Mouse (Mus musculus): ENCODE measurements around the gene Crybb2.

Crybb2 gene

GRCm38 (mm10) chr5:113090077-113090690, 20.3 kb upstream of the Crybb2 start:
- DNase-seq (ENCODE audit: low read depth) = no peak

DNA sequence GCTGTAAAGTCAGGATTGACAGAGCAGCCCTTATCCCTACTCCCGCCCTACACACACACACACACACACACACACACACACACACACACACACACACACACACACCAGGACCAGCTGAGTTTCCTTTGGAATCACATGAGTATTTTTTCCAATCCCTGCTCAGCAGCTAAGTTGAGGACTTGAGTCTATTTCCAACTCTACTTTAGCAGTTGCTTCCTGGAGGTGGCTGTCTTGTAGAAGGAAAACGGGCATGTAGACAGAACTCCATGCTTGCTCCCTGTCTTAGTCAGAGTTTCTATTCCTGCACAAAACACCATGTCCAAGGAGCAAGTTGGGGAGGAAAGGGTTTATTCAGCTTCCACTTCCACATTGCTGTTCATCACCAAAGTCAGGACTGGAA, 17.5 kb upstream of the Crybb2 start:
- DNase-seq (ENCODE audit: low read depth) = no peak

DNA sequence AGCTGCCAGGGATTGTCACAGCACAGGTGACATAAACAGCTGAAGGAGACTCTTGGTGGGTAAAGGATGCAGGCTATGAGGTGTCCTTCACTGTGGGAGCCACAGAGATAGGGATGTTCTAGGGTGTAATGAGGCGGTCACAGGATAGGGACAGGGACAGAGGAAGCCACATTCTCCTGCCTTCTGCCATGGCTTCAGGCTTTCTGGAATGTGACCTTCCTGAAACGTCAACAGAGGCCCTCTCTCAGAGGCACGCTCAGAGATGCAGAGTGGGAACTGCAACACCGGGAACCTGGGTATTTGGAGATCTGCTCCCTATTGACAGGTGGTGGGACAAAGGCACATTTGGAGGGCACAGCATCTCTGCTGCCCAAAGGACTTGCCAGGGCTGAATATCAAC, 17.1 kb upstream of the Crybb2 start:
- no peak for DNase-seq (ENCODE audit: low read depth)

- no peak for DNase-seq (ENCODE audit: low read depth)
These were observed 16.5 kb upstream of the Crybb2 start for GRCm38 (mm10) chr5:113086439-113086838.

GRCm38 (mm10) chr5:113085931-113086330, 16.0 kb upstream of the Crybb2 start:
- DNase-seq (ENCODE audit: low read depth) = no peak

DNA sequence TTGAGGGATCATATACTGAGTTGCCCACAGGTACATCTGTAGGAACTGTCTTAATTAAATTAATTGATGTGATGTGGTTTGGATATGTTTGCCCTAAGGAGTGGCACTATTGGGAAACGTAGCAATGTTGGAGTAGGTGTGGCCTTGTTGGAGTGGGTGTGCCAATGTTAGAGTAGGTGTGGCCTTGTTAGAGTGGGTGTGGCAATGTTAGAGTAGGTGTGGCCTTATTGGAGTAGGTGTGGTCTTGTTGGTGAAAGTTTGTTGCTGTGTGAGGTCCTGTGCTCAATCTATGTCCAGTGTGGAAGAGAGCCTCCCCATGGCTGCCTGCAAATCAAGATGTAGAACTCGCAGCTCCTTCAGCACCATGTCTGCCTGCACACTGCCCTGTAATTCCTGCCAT, 14.4 kb upstream of the Crybb2 start:
- DNase-seq (ENCODE audit: low read depth) = no peak

DNA sequence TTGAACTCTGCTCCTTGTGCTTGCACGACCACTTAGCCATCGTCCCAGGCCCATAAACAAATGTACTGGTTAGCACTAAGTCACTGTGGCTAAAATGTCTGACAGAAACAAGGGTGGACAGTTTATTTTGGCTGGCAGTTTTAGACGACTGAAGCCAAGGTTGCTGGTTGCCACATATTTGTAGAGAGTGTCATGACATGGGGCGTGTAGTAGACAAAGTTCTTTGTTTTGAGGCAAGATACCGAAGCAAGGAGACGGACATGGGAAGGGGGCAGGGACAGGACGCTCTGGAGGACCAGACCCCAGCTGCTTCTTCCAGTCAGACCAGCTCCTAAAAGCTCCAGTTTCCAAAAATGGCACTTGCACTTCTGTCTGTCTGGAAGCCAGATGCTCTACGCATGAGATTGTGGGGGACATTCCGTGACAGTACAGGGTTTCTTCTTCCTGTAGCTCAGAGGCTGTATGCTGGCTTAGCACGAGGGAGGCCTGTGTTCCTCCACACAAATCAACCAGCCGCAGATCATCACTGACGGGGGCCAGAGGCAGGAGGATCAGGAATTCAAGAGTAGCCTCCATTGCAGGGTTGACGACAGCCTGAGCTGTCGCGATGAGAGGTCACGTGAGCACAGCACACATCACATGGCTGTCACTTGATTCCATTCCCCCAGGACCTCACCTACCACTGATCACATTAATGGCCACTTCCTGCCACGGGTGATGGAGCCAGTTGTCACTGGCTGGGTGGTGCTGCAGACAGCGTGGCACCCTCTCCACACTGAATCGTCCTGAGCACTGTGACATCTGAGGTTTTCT, 12.6 kb upstream of the Crybb2 start:
- no peak for DNase-seq (ENCODE audit: low read depth)

- no peak for DNase-seq (ENCODE audit: low read depth)
These were observed 11.5 kb upstream of the Crybb2 start, which contains the start of gene Crybb3 for GRCm38 (mm10) chr5:113081439-113081838. Crybb3 (minus strand) TSS chr5:113081584.

DNA sequence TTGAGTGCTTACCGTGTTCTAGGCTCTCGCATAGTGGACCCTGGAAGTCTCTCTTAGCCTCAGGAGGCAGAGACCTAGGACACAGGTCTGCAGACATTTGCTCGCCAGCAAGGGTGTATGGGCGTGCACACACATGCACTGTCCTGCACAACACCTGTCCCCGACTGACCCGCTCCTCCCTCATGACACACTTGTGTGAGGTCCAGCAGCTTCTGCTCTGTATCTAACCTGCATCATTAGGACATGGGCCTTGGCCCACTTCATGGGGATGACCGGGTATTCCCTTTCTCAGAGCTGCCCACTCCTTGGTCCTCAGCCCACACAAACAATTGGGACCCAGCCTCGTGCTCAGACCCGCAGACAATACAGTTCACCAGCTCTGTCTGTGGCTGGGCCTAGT, 11.1 kb upstream of the Crybb2 start:
- no peak for DNase-seq (ENCODE audit: low read depth)

GRCm38 (mm10) chr5:113079783-113080182, 9.9 kb upstream of the Crybb2 start:
- no peak for DNase-seq (ENCODE audit: low read depth)

- no peak for DNase-seq (ENCODE audit: low read depth)
These were observed 8.8 kb upstream of the Crybb2 start for GRCm38 (mm10) chr5:113078686-113079085.

DNA sequence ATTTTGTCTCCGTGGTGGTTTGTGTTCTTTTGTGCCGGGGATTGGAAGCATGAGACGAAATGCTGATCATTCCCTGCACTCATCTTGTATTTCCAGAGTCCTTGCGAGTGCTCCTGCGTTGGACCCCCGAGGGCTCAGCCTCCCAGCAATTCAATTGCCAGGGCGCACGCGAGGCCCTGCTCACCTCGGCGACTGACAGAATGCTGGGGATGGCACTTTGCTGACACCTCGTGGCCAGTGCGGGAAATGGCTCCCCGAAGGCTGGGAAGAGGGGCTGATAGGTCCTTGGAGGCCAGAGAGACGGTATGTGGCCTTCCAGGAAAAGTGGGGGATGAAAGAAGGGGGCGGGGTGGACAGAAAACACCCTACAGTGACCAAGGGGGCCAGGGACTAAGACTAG, 15.6 kb downstream of the Crybb2 start:
- peak; percentile 49 for DNase-seq (ENCODE audit: low read depth)

GRCm38 (mm10) chr5:113050581-113051185, 19.2 kb downstream of the Crybb2 start:
- no peak for DNase-seq (ENCODE audit: low read depth)

- DNase-seq (ENCODE audit: low read depth) = no peak
These were observed 20.0 kb downstream of the Crybb2 start for GRCm38 (mm10) chr5:113049876-113050275.

GRCm38 (mm10) chr5:113045511-113046273, 24.2 kb downstream of the Crybb2 start:
- no peak for DNase-seq (ENCODE audit: low read depth)

DNA sequence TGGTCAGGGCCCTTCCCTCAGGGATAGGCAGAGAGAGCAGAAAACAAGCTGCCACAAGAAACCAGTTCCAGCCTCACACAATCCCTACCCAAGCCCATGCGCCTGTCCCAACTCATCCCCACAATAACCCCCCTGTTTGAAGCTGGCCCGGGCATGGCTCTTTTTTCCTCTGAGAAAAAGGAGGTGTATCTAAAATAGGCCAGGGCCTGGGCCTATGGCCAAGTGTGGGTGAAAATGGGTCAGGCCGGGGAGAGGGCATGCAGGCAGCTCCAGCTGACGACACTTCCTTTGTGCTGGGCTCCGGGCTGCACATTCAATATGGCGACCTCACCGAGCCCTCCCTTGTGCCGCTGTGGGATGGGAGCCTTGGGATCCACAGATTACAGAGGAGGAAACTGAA, 26.4 kb downstream of the Crybb2 start:
- DNase-seq (ENCODE audit: low read depth) = no peak

DNA sequence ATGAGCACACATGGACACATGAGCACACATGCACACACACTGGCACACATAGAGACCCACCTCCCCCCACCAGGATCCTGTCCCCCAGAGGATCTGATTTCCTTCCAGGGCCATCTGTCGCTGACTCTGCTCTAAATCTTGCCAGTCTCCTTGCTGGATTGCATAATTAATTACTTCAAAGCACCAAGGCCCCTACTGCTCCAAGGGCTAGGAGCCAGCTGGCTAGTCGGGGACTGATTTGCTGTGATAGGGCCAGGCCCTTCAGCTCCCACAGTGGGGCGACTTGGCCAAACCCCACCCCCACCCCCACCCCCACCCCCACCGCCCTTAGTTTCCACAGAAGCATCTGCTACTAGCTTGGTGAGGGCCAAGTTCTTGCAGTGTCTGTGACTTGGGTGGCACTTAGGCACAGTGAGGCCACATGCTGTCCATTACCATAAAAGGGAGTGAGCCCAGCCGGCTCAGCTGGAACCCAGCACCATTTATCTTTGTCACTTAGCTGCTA, 28.3 kb downstream of the Crybb2 start:
- no peak for DNase-seq (ENCODE audit: low read depth)

- no peak for DNase-seq (ENCODE audit: low read depth)
These were observed 29.1 kb downstream of the Crybb2 start for GRCm38 (mm10) chr5:113040776-113041175.

DNA sequence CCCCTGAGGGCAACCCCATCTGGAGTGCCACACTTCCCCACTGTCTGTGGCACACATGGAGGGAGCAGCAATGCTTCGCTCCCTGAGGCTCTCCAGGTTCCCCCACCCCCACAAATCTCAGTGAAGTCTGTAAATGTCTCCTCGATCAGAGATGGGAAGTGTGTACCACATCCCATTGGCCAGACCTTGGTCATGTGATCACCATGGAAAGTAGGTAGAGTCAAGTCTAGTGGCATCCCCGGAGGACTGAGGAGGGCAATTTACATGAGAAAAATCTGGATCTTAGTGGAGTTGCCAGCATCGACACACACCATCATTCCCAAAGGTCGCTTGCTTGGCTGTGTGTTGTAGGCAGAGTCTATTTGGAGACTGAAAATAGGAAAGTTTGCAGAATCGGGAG, 31.3 kb downstream of the Crybb2 start:
- no peak for DNase-seq (ENCODE audit: low read depth)

GRCm38 (mm10) chr5:113035094-113036047, 34.5 kb downstream of the Crybb2 start:
- no peak for DNase-seq (ENCODE audit: low read depth)

- DNase-seq (ENCODE audit: low read depth) = no peak
These were observed 38.6 kb downstream of the Crybb2 start for GRCm38 (mm10) chr5:113031201-113031754.
